Mouse (Mus musculus) stomach, postnatal 0 days (tissue): ENCODE data around the gene Tedc1. TPM values are rescaled to one million over a fixed set of nuclear protein-coding genes. Genes with fewer than 3 reads are reported as not detected.

ENCODE experiments used
- ATAC-seq: fragments of 200-750 bp; cut with Nextera tagmentation; 2 replicates; pipeline ENCODE4 v1.8.0; 2017; ENCODE audit not compliant: low FRiP score, low TSS enrichment
- DNase-seq: peaks from one replicate; pipeline ENCODE4 v3.0.0-alpha.2; 2016; ENCODE audit warnings: low spot score
- H3K27ac ChIP-seq: fragments of 300-500 bp; sonication (generic); replicated peaks from 2 replicates; pipeline ENCODE4 v1.5.1; 2014; ENCODE audit warnings: mild to moderate bottlenecking, control low read depth
- H3K27me3 ChIP-seq: fragments of 300-500 bp; sonication (generic); 2 replicates; pipeline ENCODE4 v1.6.1; 2014; ENCODE audit warnings: low read length; ENCODE audit not compliant: control insufficient read depth, insufficient read depth
- H3K36me3 ChIP-seq: fragments of 300-500 bp; sonication (generic); 2 replicates; pipeline ENCODE4 v1.6.1; 2014; ENCODE audit warnings: low read length, mixed read lengths; ENCODE audit not compliant: control insufficient read depth, insufficient read depth
- H3K4me1 ChIP-seq: fragments of 300-500 bp; sonication (generic); replicated peaks from 2 replicates; pipeline ENCODE4 v1.6.1; 2014; ENCODE audit warnings: antibody characterized with exemption; ENCODE audit not compliant: control insufficient read depth, insufficient read depth
- H3K4me2 ChIP-seq: fragments of 300-500 bp; sonication (generic); replicated peaks from 2 replicates; pipeline ENCODE4 v1.6.1; 2014; ENCODE audit warnings: low read depth, mild to moderate bottlenecking, control low read depth, moderate library complexity
- H3K4me3 ChIP-seq: fragments of 300-500 bp; sonication (generic); 2 replicates; pipeline ENCODE4 v1.5.1; 2014; ENCODE audit warnings: low read depth, low read length, control low read depth
- H3K9ac ChIP-seq: fragments of 300-500 bp; sonication (generic); 2 replicates; pipeline ENCODE4 v1.6.1; 2014; ENCODE audit warnings: mild to moderate bottlenecking, low read length, control low read depth, mixed read lengths
- H3K9me3 ChIP-seq: fragments of 300-500 bp; sonication (generic); 2 replicates; pipeline ENCODE4 v1.6.1; 2016; ENCODE audit warnings: low read length; ENCODE audit not compliant: control insufficient read depth
- CTCF ChIP-seq: IDR thresholded peaks from 2 replicates; pipeline ENCODE4 v1.5.1; 2016; ENCODE audit warnings: antibody characterized with exemption, low read depth, mild to moderate bottlenecking, moderate library complexity
- EP300 ChIP-seq: optimal IDR thresholded peaks from 2 replicates; pipeline ENCODE3; 2016; ENCODE audit warnings: antibody characterized with exemption
- WGBS: fragments of 180-500 bp; shearing (Covaris S2); extraction: QIAGEN DNeasy Blood & Tissue Kit; methylation state at CpG from one replicate; pipeline ENCODE4 v1.1.7; 2014; 5-methylcytosine and 5-hydroxymethylcytosine counted together
- polyA plus RNA-seq: library from polyadenylated mRNA; unstranded; fragments of >200 nt; fragmentation: Nextera tagmentation; extraction: Ambion mirVana; gene quantifications from 2 replicates; pipeline ENCODE4 v1.2.1, GENCODE M21; 2015

Gene Tedc1
- polyA plus RNA-seq, 1 experiment from 2014 or later = 6.0 TPM

DNA sequence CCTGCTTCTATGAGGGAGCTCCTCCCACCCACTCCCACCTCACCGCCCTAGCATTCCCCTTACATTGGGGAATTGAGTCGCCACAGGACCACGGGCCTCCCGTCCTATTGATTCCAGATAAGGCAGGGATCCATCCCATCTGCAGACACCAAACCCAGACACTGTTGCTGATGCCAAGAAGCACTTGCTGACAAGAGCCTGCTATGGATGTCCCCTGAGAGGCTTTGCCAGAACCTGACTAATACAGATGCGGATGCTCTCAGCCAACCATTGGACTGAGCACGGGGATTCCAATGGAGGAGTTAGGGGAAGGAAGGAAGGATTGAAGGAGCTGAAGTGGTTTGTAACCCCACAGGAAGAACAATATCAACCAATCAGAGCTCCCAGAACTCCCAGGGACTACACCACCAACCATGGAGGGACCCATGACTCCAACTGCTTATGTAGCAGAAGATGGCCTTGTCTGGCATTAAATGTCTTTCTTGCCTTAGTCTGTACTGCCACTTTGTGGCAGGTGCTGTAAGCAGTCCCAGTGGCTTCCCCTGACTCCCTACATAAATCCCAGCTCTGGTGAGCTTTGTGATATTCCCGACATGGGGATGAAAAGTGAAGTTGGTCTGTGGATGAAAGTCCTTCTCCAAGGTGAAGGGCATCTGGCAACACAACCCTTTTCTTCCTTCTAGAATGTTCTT lies 49.2 kb downstream of the Tedc1 start:
- Histone ChIP-seq H3K27ac (no peak overlapping the region), H3K4me1 (no peaks in the 10 kb centered on the region), H3K27me3 (no peaks in the 10 kb centered on the region), H3K9me3 (no peaks in the 10 kb centered on the region), H3K4me2 (no peak overlapping the region), H3K4me3 (no peak overlapping the region), H3K36me3 (no peaks in the 10 kb centered on the region), H3K9ac (no peak overlapping the region)
- ATAC-seq (no peak), DNase-seq (no peak)
- TF ChIP-seq CTCF = peak; percentile 53
- TF ChIP-seq EP300 = no peak
- WGBS = 83% methylated on average over 7 of the region's 7 CpGs

DNA sequence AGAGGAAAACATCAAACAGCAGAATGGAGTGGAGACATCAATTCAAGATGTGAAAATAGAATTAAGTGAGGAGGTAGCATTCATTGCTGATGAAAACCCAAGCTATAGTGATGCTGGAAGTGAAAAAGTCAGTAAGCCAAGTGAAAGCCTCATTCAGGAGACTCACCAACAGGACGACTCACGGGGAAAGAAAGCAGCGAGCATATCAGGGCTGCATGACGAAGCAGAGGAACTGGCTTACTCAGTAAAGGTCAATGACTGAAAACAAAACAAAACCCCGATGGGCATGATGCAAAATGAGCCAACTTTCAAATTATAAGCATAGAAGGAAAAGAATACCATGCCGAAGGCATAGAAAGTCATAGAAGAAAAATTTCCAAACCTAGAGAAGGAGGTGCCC lies 51.5 kb downstream of the Tedc1 start:
- no peak for TF ChIP-seq EP300
- TF ChIP-seq CTCF = no peak
- no peaks in the 10 kb centered on the region for H3K4me1 ChIP-seq
- H3K9ac ChIP-seq = no peak overlapping the region
- H3K9me3 ChIP-seq = no peaks in the 10 kb centered on the region
- no peak overlapping the region for H3K4me2 ChIP-seq
- no peak overlapping the region for H3K27ac ChIP-seq
- WGBS = 70% methylated on average over 6 of the region's 6 CpGs
- H3K4me3 ChIP-seq = no peak overlapping the region
- H3K27me3 ChIP-seq = no peaks in the 10 kb centered on the region
- DNase-seq (no peak), ATAC-seq (no peak)
- H3K36me3 ChIP-seq = no peaks in the 10 kb centered on the region

DNA sequence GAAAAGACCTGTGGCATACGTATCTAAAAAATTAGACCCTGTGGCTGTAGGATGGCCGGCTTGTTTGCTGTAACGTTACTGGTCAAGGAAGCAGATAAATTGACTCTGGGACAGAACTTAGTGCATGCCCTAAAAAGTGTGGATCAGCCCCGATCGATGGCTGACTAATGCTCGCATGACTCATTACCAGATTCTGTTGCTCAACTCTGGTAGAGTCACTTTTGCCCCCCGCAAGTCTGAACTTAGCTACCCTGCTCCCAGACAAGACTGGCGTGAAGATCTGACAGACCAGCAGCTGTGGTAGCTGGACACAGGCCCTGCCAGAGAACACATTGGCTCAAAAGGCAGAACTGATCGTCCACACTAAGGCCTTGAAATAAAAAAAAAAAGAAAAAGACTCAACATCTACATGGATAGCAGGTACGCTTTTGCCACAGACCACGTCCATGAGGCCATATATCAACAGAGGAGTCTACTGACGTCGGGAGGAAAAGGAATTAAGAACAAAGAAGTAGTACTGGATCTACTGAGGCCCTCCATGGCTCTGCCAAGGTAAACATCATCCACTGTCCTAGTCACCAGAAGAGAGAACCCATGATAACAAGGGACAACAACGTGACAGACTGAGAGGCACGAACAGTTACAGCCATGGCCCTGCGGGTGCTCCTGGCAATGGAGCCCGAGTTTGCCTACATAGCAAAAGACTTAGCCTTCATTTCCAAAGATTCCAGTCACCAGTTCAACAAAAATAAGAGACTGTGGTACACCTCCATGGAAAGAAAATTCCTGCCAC lies 54.6 kb downstream of the Tedc1 start:
- DNase-seq = no peak
- Histone ChIP-seq H3K9ac (no peak overlapping the region), H3K4me2 (no peak overlapping the region), H3K4me1 (no peaks in the 10 kb centered on the region), H3K27me3 (no peaks in the 10 kb centered on the region), H3K36me3 (no peaks in the 10 kb centered on the region), H3K9me3 (no peaks in the 10 kb centered on the region), H3K27ac (no peak overlapping the region), H3K4me3 (no peak overlapping the region)
- WGBS = 72% methylated on average over 17 of the region's 17 CpGs
- TF ChIP-seq CTCF (no peak), EP300 (no peak)
- ATAC-seq = no peak

DNA sequence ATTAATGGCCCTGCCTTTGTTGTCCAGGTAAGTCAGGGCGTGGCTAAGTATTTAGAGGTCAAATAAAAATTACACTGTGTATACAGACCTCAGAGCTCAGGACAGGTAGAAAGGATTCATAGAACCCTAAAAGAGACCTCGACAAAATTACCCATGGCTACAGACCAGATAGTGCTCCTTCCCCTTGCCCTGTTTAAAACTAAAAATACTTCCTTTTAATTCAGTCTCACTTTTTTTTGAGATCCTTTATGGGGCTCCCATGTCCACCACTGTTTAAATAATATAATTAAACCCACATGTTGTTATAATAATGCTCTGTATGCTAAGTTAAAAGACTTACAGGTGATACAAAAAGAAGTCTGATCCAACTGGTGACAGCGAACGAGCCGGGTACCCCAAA lies 55.6 kb downstream of the Tedc1 start:
- DNase-seq (no peak), ATAC-seq (no peak)
- Histone ChIP-seq H3K9ac (no peak overlapping the region), H3K4me2 (no peak overlapping the region), H3K27me3 (no peaks in the 10 kb centered on the region), H3K27ac (no peak overlapping the region), H3K4me3 (no peak overlapping the region), H3K9me3 (no peaks in the 10 kb centered on the region), H3K36me3 (no peaks in the 10 kb centered on the region), H3K4me1 (no peaks in the 10 kb centered on the region)
- TF ChIP-seq EP300 (no peak), CTCF (no peak)
- 76% methylated on average over 5 of the region's 5 CpGs for WGBS

DNA sequence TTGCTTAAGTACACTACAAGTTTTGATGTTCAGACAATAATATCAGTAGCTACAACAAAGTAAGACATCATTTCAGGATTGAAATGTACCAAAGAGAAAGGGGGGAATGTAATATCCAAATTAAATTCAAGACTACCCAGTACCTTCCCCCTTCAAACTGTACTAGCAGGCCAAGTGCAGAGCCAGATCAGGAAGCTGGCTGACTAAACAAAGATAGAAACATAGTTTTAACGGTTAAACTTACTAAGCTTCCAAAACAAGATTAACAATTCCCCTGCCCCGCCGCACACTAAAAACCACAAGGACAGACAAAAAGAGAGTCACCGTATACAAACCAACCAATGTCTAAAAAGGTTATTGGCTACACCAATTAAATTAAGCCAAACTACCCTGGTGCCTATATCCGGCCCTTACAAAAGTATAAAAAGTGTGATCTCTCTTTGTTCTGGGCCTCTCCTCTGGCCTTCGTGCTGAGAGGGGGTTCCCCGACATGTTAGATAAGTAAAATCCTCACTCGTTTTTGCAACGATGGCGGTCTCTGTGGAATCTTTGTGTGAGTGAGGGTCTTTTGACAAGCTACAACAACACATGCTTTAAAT lies 56.2 kb downstream of the Tedc1 start:
- Histone ChIP-seq H3K4me2 (no peak overlapping the region), H3K9me3 (no peaks in the 10 kb centered on the region), H3K36me3 (no peaks in the 10 kb centered on the region), H3K4me3 (no peak overlapping the region), H3K4me1 (no peaks in the 10 kb centered on the region), H3K27me3 (no peaks in the 10 kb centered on the region), H3K9ac (no peak overlapping the region), H3K27ac (no peak overlapping the region)
- no peak for TF ChIP-seq EP300
- TF ChIP-seq CTCF = no peak
- WGBS = 81% methylated on average over 10 of the region's 10 CpGs
- no peak for DNase-seq
- no peak for ATAC-seq

DNA sequence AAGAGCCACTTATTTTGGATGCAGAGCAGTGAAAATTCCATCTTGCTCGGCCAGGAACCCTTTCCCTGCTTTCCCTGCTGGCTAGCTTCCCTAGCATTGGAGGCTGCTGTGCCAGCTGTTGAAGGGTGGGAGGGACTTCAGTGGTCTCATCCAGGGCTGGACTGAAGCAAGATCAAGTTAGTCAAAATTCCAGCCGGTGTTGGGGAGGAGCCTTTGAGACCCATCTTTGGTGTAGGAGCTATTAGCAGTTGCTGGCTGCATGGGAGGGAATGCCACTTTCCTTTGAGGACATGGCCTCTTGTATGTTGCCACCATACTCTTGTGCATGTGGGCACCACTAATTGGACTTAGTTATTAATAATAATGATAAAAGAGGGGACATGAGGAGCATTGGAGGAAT lies 57.0 kb downstream of the Tedc1 start:
- H3K4me2 ChIP-seq = no peak overlapping the region
- H3K9me3 ChIP-seq = no peaks in the 10 kb centered on the region
- TF ChIP-seq EP300 (no peak), CTCF (no peak)
- H3K36me3 ChIP-seq = no peaks in the 10 kb centered on the region
- no peak overlapping the region for H3K9ac ChIP-seq
- H3K27ac ChIP-seq = no peak overlapping the region
- WGBS = 59% methylated on average over 2 of the region's 2 CpGs
- no peak overlapping the region for H3K4me3 ChIP-seq
- H3K27me3 ChIP-seq = no peaks in the 10 kb centered on the region
- no peaks in the 10 kb centered on the region for H3K4me1 ChIP-seq
- DNase-seq (no peak), ATAC-seq (no peak)
